Mouse (Mus musculus): ENCODE data around the gene Hnrnpl. TPM values are rescaled to one million over a fixed set of nuclear protein-coding genes. Genes with fewer than 3 reads are reported as not detected.

Gene Hnrnpl
- 259 and 266 TPM in 2 replicates for polyA plus RNA-seq (2014; fragmentation: Nextera tagmentation; extraction: Ambion mirVana)

DNA sequence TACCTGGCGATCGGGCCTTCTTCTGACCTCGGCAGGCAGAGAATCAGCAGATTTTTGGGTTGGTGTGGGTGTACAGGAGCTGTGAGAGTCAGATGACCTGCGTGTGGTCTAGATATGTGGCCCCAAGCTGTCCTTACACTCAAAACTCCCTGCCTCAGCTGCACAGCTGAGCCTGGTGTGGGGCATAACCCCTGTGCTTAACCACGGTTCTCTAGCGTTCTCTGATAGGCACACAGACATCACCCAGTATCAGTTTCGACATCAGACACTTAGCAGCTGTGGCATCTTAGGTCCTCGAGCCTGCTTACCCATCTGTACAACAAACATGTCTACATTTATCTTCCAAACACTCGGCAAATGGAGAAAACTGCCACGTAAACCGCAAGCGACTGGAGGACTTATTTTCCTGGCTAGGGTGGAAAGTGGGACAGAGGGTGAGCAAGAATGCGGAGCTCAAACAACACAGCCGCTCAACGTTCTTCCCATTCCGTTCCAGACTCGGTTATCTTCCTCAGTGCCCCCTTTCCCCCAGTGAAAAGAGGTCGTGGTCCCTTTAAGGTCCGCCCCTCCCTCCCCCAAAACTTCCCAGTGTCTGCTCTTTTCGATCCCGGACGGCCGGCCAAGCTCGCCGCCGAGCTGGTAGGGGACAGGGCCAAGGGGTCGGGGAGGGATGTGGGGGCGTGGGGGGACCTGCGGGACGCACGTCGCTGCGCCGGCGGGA is at the start of gene Hnrnpl:
Gene Hnrnpl (plus strand): TSS at position 321 of the 721 bp plus-strand sequence.
- Histone ChIP-seq H3K4me3 (ENCODE audit: low read depth, low read length) (peak within 1 kb of the TSS; percentile 69), H3K9ac (replicated peaks; ENCODE audit: low read depth, low read length) (peak within 1 kb of the TSS; percentile 82), H3K27ac (ENCODE audit: low read length) (peak within 1 kb of the TSS; percentile 100), H3K4me2 (replicated peaks; ENCODE audit: low read depth, low read length) (peak within 1 kb of the TSS; percentile 72), H3K9me3 (ENCODE audit: control insufficient read depth, low read depth, low read length) (no peaks in the 10 kb centered on the region), H3K4me1 (ENCODE audit: control insufficient read depth, insufficient read depth, low read length) (peaks cover 24% of the 10 kb centered on the region), H3K27me3 (ENCODE audit: control insufficient read depth, insufficient read depth, low read length) (no peaks in the 10 kb centered on the region), H3K36me3 (ENCODE audit: control insufficient read depth, insufficient read depth, low read length) (peaks cover 14% of the 10 kb centered on the region)
- 0 out of 2 replicates have a peak, but pooled peaks have one; percentile 0 for ATAC-seq (ENCODE audit: insufficient number of reproducible peaks, insufficient read depth, low FRiP score, low read depth)
- 3% methylated on average over 35 of the region's 35 CpGs for WGBS

DNA sequence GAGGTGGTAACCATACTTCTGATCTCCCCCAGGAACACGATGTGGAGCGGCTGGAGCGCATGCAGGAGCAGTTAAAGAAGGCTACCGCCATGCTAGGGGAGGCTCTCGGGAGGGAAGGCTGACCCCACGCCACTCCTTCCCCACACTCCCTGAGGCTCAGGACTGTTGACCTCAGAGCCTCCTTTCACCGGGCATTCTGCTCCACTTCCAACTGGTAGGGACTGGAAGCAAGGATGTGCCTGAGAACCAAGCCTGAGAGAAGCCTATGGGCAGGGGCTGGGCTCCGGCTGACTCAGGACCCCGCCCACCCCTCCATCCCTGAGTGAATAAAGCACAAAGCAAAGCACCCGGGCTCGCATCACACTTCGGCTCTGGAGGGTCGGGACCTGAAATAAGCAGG is 49.7 kb upstream of the Hnrnpl start:
- Histone ChIP-seq H3K4me1 (ENCODE audit: control insufficient read depth, insufficient read depth, low read length) (peaks cover 6% of the 10 kb centered on the region; the same call in 1 of the 2 replicates), H3K4me3 (ENCODE audit: low read depth, low read length) (no peak overlapping the region), H3K27me3 (ENCODE audit: control insufficient read depth, insufficient read depth, low read length) (no peaks in the 10 kb centered on the region; the same call in 1 of the 2 replicates), H3K36me3 (ENCODE audit: control insufficient read depth, insufficient read depth, low read length) (peaks cover 11% of the 10 kb centered on the region), H3K9me3 (ENCODE audit: control insufficient read depth, low read depth, low read length) (no peaks in the 10 kb centered on the region), H3K9ac (replicated peaks; ENCODE audit: low read depth, low read length) (no peak overlapping the region), H3K27ac (ENCODE audit: low read length) (no peak overlapping the region), H3K4me2 (replicated peaks; ENCODE audit: low read depth, low read length) (no peak overlapping the region)
- ATAC-seq (ENCODE audit: insufficient number of reproducible peaks, insufficient read depth, low FRiP score, low read depth): no peak
- 83% methylated on average over 13 of the region's 13 CpGs for WGBS

DNA sequence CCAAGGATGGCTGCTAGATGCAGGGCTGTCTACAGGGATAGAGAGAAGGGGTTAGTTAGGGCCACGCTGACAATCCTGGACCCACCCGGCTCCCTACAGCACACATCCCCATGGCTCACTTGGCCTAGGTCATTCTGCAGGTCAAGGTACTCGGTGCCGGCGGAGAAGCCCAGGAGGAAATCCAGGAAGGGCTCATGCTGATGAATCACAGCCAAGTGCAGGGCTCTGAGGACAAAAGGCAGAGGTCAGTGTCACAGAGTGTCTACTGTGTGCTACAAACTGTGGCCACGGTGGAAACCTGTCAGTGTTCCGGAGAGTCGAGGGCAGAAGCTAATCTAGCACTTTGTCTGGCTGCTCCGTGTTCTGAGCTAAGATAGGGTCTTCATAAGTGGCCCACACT is 46.4 kb upstream of the Hnrnpl start:
- no peak for ATAC-seq (ENCODE audit: insufficient number of reproducible peaks, insufficient read depth, low FRiP score, low read depth)
- 87% methylated on average over 9 of the region's 9 CpGs for WGBS
- Histone ChIP-seq H3K9me3 (ENCODE audit: control insufficient read depth, low read depth, low read length) (no peaks in the 10 kb centered on the region), H3K4me1 (ENCODE audit: control insufficient read depth, insufficient read depth, low read length) (peaks cover 6% of the 10 kb centered on the region; the same call in 1 of the 2 replicates), H3K36me3 (ENCODE audit: control insufficient read depth, insufficient read depth, low read length) (peaks cover 11% of the 10 kb centered on the region), H3K27ac (ENCODE audit: low read length) (no peak overlapping the region), H3K9ac (replicated peaks; ENCODE audit: low read depth, low read length) (no peak overlapping the region), H3K4me2 (replicated peaks; ENCODE audit: low read depth, low read length) (no peak overlapping the region), H3K4me3 (ENCODE audit: low read depth, low read length) (no peak overlapping the region), H3K27me3 (ENCODE audit: control insufficient read depth, insufficient read depth, low read length) (no peaks in the 10 kb centered on the region)

DNA sequence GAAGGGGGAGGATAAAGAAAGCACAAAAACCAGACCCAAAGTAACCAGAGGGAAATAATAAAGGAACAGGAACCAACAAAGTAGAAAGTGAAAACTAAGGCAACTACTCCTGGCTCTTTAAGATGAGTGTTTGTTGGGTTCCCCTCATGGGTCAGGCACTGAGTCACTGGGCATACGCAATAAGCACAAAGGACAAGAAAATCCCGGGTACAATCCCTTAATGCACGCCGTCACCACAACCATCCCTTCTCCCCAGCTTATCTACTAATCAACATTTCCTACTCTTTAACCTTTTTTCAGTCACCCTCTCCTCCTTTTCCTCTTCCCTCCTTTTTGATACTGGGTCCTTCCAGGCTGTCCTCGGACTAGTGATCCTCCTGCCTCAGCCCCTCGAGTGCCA is 43.1 kb upstream of the Hnrnpl start:
- ATAC-seq (ENCODE audit: insufficient number of reproducible peaks, insufficient read depth, low FRiP score, low read depth): no peak
- Histone ChIP-seq H3K27me3 (ENCODE audit: control insufficient read depth, insufficient read depth, low read length) (no peaks in the 10 kb centered on the region), H3K4me2 (replicated peaks; ENCODE audit: low read depth, low read length) (peak overlapping the region; percentile 66), H3K9me3 (ENCODE audit: control insufficient read depth, low read depth, low read length) (no peaks in the 10 kb centered on the region), H3K36me3 (ENCODE audit: control insufficient read depth, insufficient read depth, low read length) (peaks cover 11% of the 10 kb centered on the region), H3K4me1 (ENCODE audit: control insufficient read depth, insufficient read depth, low read length) (peaks cover 14% of the 10 kb centered on the region), H3K27ac (ENCODE audit: low read length) (no peak overlapping the region), H3K9ac (replicated peaks; ENCODE audit: low read depth, low read length) (no peak overlapping the region), H3K4me3 (ENCODE audit: low read depth, low read length) (no peak overlapping the region; the same call in 1 of the 2 replicates)
- WGBS: 80% methylated on average over 6 of the region's 6 CpGs

DNA sequence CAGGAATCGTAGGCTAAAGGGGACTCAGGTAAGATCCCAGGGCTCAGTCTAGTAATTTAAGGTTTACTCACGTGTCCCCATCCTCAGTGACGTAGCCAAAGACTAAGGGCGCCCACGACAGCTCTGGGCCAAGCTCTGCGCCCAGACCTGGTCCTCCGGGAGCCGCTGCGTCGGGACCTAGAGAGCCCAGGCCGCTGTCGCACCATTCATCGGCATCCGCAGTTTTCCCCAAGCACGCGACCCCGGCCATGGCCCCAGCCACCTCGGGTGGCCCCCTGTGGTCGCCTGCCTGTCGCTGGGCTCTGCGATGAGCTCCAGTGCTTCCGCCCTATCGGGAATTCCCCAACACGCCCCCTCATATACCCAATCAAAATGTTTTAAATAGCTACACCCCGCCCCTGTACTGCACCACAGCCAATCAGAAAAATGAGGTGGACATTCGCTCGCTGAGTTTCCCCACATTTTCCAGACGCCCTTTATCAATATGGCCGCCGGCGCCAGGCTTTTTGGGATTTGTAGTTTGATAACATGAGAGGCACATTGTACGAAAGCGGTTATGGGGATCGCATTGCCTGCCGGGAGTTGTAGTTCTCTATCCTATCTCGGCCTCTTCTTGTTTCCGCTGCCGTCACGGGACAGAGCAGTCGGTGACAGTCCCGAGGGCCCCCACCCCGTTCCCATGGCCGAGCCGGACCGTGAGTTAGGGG is 42.0 kb upstream of the Hnrnpl start, which contains the start of gene Sirt2:
Gene Sirt2 (plus strand): TSS at position 563 of the 707 bp plus-strand sequence.
- Histone ChIP-seq H3K36me3 (ENCODE audit: control insufficient read depth, insufficient read depth, low read length) (peaks cover 3% of the 10 kb centered on the region), H3K4me1 (ENCODE audit: control insufficient read depth, insufficient read depth, low read length) (peaks cover 14% of the 10 kb centered on the region), H3K9me3 (ENCODE audit: control insufficient read depth, low read depth, low read length) (no peaks in the 10 kb centered on the region), H3K27me3 (ENCODE audit: control insufficient read depth, insufficient read depth, low read length) (no peaks in the 10 kb centered on the region), H3K9ac (replicated peaks; ENCODE audit: low read depth, low read length) (peak within 1 kb of the TSS; percentile 45), H3K4me2 (replicated peaks; ENCODE audit: low read depth, low read length) (peak within 1 kb of the TSS; percentile 66), H3K4me3 (ENCODE audit: low read depth, low read length) (peak within 1 kb of the TSS; percentile 79), H3K27ac (ENCODE audit: low read length) (no peak within 1 kb of the TSS)
- peak; percentile 98 for ATAC-seq (ENCODE audit: insufficient number of reproducible peaks, insufficient read depth, low FRiP score, low read depth)
- WGBS: under 1% methylated on average over 45 of the region's 45 CpGs

DNA sequence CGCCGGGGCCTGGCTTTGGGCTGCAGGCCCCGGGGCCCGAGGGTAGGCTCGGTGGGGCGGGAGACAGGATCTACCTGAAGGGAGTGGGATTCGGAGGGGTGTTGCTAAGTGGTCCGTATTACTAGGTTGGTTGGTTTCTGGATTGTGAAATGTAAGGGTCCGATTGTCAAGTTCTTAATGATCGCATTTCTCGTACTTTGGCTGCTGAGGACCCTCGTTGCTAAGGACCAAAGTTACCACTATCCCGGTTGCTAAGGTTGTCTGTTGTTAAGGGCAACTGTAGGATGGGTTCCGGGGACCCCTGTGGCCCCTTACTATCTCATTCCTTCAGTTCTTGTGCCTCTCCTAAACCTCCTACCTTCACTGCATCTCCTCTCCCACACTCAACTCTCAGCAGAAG is 41.4 kb upstream of the Hnrnpl start:
- Histone ChIP-seq H3K4me1 (ENCODE audit: control insufficient read depth, insufficient read depth, low read length) (peaks cover 14% of the 10 kb centered on the region), H3K4me2 (replicated peaks; ENCODE audit: low read depth, low read length) (peak overlapping the region; percentile 62), H3K4me3 (ENCODE audit: low read depth, low read length) (peak overlapping the region; percentile 79), H3K27me3 (ENCODE audit: control insufficient read depth, insufficient read depth, low read length) (no peaks in the 10 kb centered on the region), H3K9ac (replicated peaks; ENCODE audit: low read depth, low read length) (peak overlapping the region; percentile 43), H3K36me3 (ENCODE audit: control insufficient read depth, insufficient read depth, low read length) (no peaks in the 10 kb centered on the region; the same call in 1 of the 2 replicates), H3K27ac (ENCODE audit: low read length) (no peak overlapping the region), H3K9me3 (ENCODE audit: control insufficient read depth, low read depth, low read length) (no peaks in the 10 kb centered on the region)
- ATAC-seq (ENCODE audit: insufficient number of reproducible peaks, insufficient read depth, low FRiP score, low read depth): no peak
- 6% methylated on average over 14 of the region's 14 CpGs for WGBS

DNA sequence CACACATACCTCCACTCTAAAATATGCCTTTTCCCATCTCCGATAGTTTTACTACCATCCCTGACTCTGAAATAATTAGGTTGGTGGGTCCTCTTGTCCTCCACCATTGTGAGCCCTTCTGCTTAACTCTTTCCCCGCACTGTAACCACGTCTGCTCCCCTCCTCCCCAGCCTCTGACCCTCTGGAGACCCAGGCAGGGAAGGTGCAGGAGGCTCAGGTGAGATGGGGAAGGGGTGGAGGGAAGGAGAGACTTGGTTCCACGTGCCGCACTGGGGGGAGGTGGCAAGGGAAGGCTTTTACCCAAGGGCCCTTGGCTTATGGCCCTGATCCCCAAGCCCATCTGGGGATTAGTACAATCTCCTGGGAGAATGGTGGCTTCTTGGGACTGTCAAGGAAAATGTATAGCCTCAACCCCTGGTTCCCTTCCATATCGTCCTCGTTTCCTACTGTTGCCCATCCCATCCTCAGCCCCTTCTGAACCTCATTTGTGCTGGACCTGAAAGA is 40.8 kb upstream of the Hnrnpl start, which contains the start of gene Nfkbib:
Gene Nfkbib (minus strand): TSS at position 51 of the 504 bp plus-strand sequence.
- Histone ChIP-seq H3K4me2 (replicated peaks; ENCODE audit: low read depth, low read length) (peak within 1 kb of the TSS; percentile 66), H3K9me3 (ENCODE audit: control insufficient read depth, low read depth, low read length) (no peaks in the 10 kb centered on the region), H3K27ac (ENCODE audit: low read length) (no peak within 1 kb of the TSS), H3K27me3 (ENCODE audit: control insufficient read depth, insufficient read depth, low read length) (no peaks in the 10 kb centered on the region), H3K4me1 (ENCODE audit: control insufficient read depth, insufficient read depth, low read length) (peaks cover 14% of the 10 kb centered on the region), H3K4me3 (ENCODE audit: low read depth, low read length) (peak within 1 kb of the TSS; percentile 79), H3K36me3 (ENCODE audit: control insufficient read depth, insufficient read depth, low read length) (no peaks in the 10 kb centered on the region), H3K9ac (replicated peaks; ENCODE audit: low read depth, low read length) (peak within 1 kb of the TSS; percentile 45)
- no peak for ATAC-seq (ENCODE audit: insufficient number of reproducible peaks, insufficient read depth, low FRiP score, low read depth)
- WGBS: 56% methylated on average over 7 of the region's 7 CpGs

DNA sequence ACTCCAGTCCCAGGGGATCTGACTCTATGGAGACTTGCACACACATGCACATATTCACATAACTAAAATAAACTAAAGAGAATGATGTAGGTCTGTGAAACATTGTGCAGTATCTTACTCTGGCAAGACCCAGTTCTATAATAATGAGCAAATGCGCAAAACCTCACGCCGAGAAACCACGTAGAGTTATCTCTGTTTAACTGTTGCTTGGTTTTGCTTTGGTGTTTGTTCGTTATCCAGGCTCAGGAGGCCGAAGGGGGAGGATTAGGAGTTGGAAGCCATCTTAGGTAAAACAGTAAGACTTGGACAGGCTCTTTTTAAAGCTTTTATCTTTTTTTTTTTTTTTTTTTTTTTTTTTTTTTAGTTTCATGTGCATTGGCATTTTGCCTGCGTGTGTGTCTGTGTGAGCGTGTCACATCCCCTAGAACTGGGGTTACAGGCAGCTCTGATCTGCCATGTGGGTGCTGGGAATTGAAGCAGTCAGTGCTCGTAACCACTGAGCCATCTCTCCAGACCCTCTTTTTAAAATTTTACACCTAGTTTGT is 38.9 kb upstream of the Hnrnpl start:
- no peak for ATAC-seq (ENCODE audit: insufficient number of reproducible peaks, insufficient read depth, low FRiP score, low read depth)
- Histone ChIP-seq H3K4me2 (replicated peaks; ENCODE audit: low read depth, low read length) (no peak overlapping the region), H3K4me3 (ENCODE audit: low read depth, low read length) (no peak overlapping the region), H3K9me3 (ENCODE audit: control insufficient read depth, low read depth, low read length) (no peaks in the 10 kb centered on the region), H3K36me3 (ENCODE audit: control insufficient read depth, insufficient read depth, low read length) (peaks cover 4% of the 10 kb centered on the region; the same call in 1 of the 2 replicates), H3K4me1 (ENCODE audit: control insufficient read depth, insufficient read depth, low read length) (peaks cover 14% of the 10 kb centered on the region), H3K27me3 (ENCODE audit: control insufficient read depth, insufficient read depth, low read length) (no peaks in the 10 kb centered on the region), H3K27ac (ENCODE audit: low read length) (no peak overlapping the region), H3K9ac (replicated peaks; ENCODE audit: low read depth, low read length) (no peak overlapping the region)
- 93% methylated on average over 9 of the region's 9 CpGs for WGBS

Measured in stomach, embryonic 14.5 days (tissue).